Mouse (Mus musculus) thymus, adult 18-20 months (tissue): Measurements from ENCODE around the gene Fxyd3.
A peak's percentile ranks its signal among the peaks of the same experiment; 100 is the strongest.

Experiments used
- DNase-seq, 2 experiments: peaks; one replicate each; pipeline ENCODE4 v3.0.0; 2022; ENCODE audit warnings: mixed read lengths in 2 of 2

Gene Fxyd3

DNA sequence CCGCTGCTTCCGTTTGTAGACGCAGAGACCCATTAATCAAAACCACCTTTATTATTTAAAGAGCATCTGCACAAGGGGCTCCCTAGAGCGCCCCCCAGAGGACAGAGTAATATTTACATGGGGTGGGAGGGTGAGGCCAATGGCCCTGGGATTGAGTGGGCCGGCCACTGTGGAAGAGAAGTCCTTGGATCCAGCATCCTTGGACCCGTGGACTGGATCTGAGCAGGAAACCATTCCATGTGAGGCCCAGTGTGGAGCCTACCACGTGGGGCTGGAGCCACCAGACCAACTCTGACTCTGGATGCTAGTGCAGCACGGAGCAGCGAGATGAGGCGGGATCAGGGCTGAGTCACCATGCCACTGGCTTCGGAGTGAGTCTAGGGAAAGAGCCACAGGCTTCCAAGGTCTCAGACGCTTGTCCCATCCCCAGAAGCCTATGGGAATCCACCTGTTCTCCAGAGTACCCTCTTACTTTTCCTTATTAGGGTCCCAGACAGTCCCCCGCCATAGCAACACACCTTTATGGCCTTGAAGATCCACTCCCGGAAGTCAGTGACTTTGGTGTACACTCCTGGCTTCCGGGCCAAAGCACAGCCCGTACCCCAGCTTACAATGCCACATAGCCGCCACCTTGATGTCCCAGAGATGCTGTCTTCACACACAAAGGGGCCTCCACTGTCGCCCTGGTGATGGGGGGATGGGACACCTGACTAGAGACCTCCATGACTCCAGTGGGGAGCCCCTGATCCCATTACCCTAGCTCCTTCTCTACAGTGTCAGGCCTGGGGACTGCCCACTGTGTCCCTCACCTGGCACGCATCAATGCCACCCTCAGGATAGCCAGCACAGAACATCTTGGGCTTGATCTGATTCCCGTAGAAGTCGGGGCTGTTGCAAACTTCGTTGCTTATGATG, 22.4 kb upstream of the Fxyd3 start:
- DNase-seq: no peak

DNA sequence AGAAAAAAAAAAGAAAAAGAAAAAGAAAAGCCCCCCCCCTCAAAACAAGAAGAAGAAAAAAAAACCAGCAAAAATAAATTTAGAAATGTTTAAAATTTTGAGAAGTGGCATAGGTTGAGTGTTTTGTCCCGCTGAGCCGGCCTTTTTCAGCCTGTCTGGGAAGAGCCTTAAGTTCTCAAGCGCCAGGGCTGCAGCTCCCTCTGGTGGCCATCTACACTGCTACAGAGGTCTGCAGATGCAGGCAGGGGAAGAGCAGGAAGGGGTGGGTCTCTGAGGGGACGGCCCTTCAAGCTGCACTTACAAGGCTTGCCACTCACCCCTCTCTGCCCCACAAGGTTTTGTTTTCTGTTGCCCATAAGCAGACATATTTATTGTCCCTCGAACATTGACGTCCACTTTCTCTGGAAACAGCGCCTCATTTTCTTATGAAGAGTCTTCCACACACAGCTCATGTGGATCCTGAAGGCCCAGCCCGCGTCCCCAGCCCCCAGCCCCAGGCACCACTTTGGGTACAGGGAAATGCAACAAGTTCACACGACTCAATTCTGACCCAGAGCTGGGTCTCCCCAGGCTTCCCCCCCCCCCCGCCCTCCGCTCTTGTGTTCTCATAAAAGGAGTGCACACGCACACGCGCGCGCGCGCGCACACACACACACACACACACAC, 21.2 kb upstream of the Fxyd3 start:
- peak; percentile 74 to 84 for DNase-seq

- DNase-seq: no peak
Measured at GRCm38 (mm10) chr7:31096892-31097564, 20.5 kb upstream of the Fxyd3 start.

GRCm38 (mm10) chr7:31094774-31095501, 18.4 kb upstream of the Fxyd3 start:
- DNase-seq: no peak

GRCm38 (mm10) chr7:31089721-31090120, 13.2 kb upstream of the Fxyd3 start:
- DNase-seq: no peak

- DNase-seq: no peak
Measured at GRCm38 (mm10) chr7:31088206-31088605, 11.7 kb upstream of the Fxyd3 start.

- no peak for DNase-seq
Measured at GRCm38 (mm10) chr7:31087262-31087661, 10.8 kb upstream of the Fxyd3 start.

DNA sequence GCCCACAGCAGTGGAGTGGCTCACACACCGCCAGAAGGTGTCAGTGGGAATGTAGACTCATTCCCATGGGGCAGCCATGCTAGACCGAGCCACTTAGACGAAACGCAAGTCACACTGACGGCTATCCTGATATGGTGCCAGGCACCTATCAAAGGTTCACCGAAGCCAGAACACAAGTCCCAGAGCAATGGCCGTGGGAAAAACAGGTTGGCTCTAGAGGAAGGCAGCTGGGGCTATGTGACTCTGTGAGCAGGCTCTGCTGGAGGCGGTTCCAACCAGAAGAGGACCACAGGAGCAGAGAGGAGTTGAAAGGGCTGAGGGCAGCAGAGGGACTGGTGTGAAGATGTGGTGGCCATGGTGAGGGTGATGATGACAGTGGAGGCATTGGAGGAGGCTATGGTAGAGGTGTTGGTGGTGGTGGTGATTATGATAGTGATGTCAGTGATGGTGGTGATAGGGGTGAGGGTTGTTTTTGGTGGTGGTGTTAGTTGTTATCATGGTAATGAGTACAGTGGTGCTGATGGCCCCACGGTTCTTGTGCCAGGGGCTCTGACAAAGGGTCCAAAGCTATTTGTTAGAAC, 9.8 kb upstream of the Fxyd3 start:
- no peak for DNase-seq

DNA sequence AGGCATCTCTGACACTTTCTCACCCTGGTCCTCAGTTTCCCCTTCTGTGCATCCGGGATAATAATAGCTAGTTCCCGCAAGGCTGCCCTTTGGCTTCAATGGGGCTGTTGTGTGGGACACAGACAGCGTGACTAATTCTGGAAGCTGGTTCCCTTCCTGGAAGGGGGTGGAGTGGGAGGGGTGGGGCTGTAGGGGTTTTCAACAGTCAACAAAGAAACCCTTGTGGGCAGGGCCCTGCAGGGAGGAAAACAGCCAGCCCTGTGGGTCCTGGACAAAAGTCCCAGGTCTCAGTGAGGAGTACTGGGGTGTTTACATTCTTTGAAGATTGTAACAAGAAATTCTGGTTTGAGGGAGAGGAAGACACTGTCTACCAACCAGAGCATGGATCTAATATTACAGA, 8.7 kb upstream of the Fxyd3 start:
- DNase-seq: no peak

- no peak for DNase-seq
Measured at GRCm38 (mm10) chr7:31084140-31084539, 7.6 kb upstream of the Fxyd3 start.

DNA sequence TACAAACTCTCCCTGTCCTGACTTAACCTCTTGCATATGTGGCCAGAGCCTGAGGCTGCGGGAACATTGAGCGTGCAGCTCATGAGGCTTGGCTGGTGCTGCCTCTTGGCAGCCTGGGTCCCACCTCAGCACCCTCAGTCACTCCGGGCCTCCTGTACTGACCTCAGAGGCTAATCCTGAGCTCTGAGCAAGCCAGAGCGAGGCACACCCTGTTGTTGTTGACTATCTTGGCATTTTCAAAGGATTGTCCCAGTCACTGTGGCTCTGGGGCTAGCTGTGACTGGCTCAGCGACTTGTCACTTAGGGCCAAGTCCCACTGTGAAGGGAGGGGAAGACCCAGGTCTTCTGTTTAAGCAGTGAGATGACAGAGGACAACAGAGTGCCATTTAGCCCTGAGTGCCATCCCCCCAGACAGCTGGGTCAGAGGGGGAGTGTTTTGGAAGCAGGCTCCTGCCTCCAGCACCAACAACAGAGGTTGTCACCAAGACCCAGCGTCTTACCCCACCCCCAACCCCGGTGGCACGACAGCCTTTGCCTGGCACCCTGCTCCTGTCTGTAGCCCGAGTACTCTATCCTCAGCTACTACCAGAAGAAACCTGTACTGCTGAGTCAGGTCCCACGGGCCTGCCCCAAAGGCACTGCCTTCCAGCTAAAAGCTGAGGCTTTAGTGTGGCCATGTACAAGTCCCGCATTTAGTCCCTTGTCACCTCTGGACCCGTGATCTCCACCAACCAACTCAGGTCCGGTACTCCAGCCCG, 6.5 kb upstream of the Fxyd3 start:
- DNase-seq: no peak

- DNase-seq: no peak
Measured at GRCm38 (mm10) chr7:31082106-31082505, 5.6 kb upstream of the Fxyd3 start.

GRCm38 (mm10) chr7:31081106-31081505, 4.6 kb upstream of the Fxyd3 start:
- DNase-seq: no peak

DNA sequence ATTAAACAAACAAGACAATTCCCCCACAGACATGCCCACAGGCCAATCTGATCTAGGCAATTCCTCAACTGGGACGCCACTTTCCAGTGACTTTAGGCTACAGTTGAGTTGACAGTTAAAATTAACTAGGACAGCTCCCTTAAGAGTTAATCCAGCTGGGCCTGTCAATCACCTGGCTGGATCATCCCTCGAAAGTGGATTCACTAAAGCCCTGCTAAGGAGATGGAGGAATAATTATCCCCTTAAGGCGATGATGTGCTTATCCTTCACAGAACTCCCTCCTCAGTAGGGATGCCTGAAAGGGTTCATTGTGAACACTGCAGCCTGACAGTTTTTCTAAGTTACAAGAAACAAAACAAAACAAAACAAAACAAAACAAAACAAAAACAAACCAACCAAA, 4.1 kb upstream of the Fxyd3 start:
- DNase-seq: no peak

DNA sequence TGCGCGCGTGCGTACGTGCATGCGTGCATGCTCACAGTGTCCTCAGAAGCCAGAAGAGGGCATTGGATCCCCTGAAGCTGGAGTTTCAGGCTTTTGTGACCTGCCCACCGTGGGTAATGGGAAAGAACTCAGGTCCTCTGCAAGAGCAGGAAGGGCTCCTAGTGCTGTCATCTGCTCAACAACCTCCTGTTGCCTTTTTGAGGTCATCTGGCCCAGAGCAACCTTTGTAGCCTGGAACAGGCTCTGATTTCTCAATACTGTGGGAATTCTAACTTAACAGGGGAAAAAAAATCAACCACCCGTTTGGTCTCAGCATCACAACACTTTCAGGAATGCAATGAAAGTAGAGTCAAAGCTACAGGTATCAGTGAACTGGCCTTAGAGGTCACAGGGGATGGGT, 3.2 kb upstream of the Fxyd3 start:
- DNase-seq: no peak

DNA sequence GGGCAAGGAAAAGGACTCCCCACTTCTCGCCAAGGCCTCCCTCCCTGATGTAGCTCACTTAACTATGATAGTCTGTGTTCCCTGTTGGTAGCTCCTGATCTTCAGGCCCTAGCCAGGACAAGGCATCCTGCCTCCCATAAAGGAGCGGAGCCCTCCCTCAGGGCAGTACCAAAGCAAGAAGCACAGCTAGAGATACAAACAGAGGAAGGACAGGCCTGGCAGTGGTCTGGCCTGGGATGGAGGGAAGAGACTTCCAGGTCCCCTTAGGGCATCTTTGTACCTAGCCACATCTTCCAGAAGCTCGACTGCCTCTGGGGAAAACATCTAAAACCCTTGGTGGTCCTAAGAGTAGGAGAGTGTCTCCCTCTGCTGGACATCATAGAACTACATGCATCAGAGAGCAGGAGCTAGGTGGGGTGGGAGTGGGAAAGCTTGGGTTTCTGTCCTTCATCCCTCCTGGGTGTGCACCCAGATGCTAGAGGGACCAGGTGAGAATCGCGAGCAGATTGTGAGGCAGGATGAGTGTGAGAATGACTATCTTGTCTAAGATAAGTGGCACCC, 1.5 kb upstream of the Fxyd3 start:
- no peak for DNase-seq

- no peak for DNase-seq
Measured at GRCm38 (mm10) chr7:31077470-31077869, 966 bp upstream of the Fxyd3 start.

GRCm38 (mm10) chr7:31074713-31075069, 1.8 kb downstream of the Fxyd3 start:
- DNase-seq: no peak

DNA sequence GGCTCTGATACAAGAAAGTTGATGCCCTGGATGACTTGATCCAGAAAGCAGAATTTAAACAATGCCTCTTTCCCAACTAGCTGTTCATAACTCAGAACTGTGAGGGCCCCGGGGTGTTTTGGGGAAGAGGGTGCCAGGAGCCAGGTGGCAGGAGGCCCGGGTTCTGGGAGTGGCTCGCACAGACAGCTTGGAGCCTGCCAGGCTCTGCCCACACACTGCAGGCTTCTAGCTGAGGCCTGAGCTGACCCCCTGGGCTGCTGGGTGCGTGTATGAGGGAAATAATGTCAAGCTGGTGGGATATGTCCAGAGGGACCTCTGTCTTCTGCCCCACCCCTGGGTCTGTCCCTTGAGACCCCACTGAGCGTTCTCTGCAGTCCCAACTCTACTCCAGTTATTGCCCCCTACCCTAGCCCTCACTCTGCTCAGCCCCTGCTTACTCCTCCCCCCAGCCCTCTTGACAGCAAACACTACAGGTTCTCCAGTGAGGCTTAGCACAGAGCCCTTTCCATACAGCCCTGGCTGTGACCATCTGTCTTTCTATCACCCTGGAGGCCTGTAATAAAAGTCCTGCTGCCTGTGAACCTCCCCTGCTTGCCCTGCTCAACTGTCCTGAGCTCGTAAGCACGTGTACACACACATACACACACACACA, 2.3 kb downstream of the Fxyd3 start:
- no peak for DNase-seq

DNA sequence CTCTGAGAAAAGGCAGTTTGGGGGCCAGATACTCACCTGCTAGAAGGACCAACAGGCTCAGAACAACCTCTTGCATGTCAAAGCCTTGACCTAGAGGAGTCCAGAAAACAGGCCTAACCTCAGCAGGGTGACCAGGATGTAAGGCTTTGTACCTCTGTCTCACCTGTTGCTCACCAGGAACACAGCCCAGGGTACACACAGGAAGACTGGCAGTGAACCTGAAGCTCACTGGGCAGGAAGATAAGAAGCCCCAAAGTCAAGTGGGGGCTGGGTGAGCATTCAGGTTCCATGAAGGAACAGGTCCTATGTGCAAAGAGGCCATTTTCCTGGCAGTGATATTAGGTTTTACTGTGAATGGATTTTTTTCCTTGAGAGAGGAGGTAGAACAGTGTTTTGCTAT, 3.0 kb downstream of the Fxyd3 start:
- DNase-seq: no peak

DNA sequence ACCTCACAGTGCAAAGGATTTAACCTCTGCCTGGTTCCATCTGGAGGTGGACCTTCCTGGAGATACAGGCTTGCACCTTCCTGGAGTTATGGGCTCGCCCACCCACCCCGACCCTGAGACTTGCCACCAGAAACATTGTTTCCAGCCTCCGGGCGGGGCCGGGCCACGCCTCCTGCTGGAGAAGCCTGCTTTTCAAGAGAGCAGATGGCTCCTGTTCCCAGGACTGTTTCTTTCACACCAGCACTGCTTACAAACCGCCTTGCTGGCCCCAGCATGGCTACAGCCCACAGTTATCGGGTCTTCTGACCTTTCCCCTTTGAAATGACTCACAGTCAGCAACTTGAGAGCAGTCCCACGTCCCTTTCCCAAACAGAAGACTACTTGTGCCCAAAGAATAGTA, 4.2 kb downstream of the Fxyd3 start:
- no peak for DNase-seq
